Mouse (Mus musculus) gastrocnemius, postnatal 14 days (tissue): ENCODE measurements at regions not wholly inside any gene's neighbourhood (a gene's known extent, or its start where the extent isn't known, plus 50 kb on each side); places are given as distances from the start of the nearest gene placed in this dataset.

Source experiments
- DNase-seq: peaks from one replicate; pipeline ENCODE4 v3.0.0; 2021; ENCODE audit warnings: mixed read lengths
- intact Hi-C: fragments of 180-260 bp; cut with DNase I; formaldehyde crosslinking; loops from one replicate; pipeline ENCODE4 v1.15.1; 2025; ENCODE audit warnings: low total_unique reads

DNA sequence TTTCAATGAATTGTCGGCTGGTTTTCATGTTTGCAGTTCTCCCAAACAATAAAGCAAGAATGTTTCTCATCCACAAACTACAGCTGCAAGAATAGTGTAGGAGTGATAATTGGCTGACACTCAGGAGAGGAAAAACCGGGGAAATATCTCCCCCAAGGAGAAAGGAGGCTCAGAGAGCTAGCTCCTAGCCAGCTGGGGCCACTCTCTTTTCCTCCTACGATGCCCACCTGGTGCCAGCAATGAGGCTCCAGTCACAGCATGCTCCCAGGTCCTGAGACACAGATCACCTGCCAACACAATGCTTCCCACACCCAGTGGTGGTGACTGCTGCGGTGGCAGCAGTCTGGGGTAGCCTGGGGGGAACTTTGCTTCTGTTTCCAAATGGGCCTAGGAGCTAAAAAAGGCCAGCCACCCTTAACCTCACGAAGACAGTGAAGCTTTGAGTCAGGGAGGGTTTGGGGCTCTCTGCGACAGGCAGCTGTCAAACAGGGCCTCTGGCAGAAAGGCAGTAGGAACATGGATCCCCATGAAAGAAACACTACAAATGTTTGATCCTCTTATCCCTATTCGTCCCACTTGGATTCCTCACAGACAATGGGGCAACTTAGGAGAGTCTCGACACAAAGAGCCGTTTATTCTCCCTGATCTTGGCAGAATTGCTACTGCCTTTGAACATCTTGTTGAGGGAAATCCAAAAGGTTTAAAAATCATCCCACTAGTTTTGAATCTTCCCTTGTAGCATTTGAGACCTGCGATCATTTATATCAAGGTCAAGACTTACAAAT, 527.8 kb downstream of the Efnb2 start:
- DNase-seq = no peak
- intact Hi-C loops = no loop called here

DNA sequence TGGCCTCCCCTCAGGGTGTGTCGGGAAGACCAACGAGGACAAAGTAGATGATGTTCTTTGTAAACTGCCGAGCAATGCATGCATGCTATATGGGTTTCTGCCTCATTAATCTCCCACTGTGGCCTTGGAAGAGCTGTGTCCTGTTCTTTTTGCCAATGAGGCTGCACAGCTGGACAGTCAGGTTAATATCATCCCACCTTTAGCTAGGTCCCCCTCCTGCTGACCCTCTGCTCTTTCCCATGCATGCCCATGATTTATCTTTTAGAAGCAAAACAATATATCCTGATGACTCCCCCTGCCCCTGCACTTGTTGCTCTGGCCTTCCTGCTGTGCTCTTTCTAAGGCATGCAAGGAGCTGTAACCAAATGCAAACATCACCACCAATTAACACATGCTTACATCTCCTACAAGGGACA, 529.1 kb downstream of the Efnb2 start:
- DNase-seq = no peak
- intact Hi-C loops = no loop called here

DNA sequence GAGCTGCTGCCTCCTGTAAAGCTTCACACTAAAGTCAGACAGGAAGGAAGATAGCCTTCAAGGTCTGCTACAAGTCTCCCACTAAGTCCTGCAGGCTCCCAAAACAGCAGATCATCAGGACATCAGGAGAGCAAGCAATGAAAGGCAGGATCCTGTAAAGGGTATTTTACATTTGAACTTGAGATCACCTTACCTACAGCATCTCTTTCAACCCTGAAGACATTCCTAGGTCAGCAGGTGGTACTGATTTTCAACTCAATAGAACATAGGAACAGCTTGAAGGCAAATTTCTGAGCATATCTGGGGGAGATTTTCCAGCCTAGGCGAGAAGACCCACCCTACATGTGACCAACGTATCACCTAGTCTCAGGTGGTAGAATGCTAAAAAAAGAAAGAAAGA, 530.2 kb downstream of the Efnb2 start:
- no peak for DNase-seq
- intact Hi-C loops = no loop called here

DNA sequence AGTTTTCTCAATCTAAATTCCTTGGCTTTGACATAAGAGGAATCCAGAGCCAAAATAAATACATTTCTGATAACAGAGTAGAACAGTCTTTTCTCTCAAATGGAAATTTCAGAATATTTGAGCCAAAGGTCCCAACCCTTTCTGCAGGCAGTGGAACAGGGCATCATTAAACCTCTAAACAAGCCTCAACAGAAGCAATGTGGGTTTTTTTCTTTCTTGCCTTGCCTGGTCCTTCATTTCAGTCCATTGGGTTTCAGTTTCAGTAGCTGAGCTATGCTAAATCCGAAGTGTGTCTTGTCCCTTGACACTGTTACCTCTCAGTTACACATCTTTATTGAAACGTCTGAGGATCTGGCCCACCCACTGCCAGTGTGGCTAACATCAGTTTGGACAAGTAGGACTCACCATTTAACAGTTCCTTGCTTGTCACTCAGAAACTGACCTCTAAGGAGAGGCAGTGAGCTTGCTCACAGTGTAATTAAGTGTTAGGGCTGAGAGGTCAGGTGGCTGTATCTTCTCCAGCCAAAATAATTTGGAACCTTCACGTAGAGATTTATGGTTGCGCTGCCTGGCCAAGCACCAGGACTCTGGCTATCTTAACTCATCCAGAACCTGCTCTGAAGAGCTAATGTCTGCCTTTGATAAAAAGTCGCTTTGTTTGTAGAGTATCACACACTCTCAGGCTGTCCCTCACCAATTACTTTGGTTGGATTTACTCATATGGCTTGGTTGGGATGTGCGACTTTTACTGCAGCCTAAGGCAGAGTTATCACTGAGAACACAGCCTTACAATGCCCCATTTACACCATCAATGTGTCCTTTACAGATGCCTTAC, 545.2 kb downstream of the Efnb2 start:
- intact Hi-C loops = no loop called here
- no peak for DNase-seq

DNA sequence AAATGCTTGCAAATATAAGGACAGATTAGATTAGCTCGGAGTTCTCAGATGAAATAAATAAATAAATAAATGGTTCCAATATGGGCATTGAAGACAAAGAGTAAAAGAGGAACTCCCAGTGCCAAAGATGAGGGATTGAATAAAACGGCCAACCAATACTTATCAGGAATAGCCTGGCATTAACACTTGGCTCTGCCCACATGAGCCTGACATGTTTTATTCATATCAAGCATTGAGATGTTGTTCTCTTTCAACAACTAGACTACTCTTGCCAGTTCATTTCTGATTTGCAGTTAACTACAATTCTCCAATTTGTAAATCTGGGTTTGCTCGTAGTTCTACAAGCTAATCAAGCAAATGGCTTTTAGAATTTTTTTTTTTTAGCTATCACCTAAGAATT, 546.4 kb downstream of the Efnb2 start:
- DNase-seq = no peak
- intact Hi-C loops = no loop called here

DNA sequence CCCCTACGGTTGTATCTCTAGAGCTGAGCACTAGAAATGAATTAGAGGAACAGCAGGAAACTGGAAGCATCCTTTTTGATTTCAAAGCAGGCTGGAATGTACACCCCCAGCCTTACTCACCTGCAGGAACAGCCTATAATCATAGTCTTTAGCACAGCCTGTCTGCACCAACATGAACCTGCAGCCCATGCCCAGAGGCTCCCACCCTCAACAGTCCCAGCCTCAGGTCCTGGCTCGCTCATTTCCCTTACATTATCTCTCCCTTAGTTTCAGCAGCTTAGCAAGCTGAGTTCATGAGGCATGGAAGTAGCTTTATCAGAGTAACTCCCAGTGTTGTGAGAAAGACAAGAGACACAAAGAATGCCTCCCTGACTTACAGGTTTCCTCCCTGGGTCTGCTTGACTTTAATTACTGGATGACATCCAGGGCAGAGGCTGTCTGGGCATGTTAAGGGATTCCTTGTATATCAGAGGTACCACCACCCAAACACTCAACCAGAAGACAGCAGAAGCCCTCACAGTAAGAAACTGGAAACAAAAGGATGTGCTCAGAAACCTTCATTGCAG, 551.2 kb downstream of the Efnb2 start:
- intact Hi-C loops = no loop called here
- no peak for DNase-seq

DNA sequence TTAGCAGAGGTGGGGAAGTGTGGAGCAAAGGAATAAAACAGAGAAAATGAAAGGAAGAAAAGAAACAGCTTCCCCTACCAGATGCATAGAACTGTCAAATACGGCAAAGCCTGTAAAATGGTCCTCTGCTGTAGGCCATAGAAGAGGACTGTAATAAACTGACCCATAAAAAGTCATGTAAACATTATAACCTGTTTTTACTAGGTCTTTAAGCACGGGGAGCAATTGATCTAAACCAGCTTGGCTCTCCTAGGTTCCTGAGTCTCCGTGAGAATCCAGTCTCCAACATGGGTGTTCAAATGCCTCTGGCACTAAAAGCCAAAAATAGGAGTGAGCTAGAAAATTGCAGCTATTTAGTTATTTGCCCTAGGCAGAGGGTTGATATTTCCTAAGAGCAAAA, 557.5 kb downstream of the Efnb2 start:
- no peak for DNase-seq
- intact Hi-C loops = no loop called here

DNA sequence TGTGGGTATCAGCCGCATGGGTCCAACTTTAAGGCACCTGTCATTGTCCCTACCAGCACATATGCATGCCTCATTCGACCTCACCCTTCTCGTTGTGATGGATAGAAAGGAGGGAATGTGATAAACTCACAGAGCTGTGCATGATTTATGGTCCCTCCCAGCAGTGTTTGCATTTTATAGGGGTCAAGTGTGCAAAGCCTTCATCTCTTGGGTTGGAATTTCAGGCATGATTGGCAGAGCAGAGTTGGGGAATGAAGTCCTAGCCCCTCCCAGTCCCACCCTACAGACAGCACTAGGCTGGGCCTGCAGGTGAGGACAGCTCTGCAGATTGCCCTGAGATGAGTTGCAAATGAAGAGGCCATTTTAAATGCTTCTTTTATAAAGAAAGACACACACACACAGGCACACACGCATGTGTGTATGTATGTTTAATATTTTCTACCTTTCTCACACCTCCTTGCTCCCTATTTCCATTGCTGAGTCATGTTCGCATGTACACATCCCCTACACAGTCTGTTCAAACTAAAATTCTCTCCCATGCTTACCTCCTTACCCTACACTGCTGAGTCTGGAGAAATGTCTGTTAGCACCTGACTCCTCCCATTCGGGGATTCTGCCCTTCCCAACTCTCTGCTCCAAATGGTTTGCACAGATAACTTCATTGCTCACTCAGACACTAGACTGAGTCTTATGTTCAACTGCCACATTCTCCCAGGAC, 558.9 kb downstream of the Efnb2 start:
- intact Hi-C loops = no loop called here

DNA sequence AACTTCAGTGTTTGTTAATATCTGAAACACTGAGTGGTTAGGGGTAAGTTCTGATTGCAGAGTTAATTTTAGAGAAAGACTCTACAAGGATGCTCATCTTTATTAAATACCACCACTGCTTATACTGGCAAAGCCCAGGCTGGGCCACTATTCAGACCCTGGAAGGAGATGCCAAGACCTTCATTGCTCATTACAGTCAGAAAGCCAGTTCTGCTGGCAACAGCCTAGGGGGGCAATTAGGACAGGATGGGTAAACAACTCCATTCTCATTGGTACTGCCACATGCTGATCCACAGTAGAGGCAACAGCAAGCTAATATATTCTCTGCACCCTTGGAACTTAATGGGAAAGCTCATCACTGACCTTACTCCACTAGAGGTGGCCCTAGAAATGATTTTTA, 568.5 kb downstream of the Efnb2 start:
- intact Hi-C loops = no loop called here
- no peak for DNase-seq

More for the DNA sequence above, 558.9 kb downstream of the Efnb2 start:
- DNase-seq = no peak

DNA sequence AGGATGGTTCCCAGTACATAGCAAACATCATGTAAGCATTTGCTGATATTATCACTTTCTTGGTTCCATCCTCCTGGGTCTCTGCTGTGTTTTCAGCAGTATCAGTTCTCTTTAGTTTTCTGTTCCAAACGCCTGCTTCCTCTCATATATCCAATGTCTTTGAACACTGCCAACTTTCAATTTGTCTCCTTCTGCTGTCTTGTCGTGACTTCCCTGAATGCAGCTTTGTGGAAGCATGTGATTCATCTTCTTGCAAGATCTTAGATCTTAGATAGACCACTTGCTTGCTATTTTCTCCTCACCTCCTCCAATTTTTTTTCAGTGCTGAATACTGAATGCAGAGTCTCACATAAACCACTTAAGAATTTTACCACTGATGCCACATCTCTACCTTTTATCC, 576.4 kb downstream of the Efnb2 start:
- intact Hi-C loops = no loop called here
- no peak for DNase-seq

DNA sequence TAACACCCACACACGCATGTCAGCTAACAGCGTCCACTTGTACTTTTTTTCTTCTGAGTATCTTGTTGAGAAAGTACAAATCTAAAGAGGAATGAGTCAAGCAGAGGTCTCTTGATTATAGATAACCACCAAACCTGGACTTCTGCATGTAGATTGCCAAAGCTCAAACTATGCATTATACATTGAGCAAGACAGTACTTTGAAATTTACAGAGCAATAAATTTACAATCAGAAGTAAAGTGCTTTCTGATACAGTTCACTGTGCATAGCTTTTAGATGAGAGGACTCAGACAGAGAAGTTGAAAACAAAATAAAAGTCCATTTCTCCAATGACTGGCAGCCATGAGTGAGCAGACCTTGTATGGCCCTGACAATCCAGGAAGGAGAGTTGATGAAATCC, 597.0 kb downstream of the Efnb2 start:
- DNase-seq = no peak
- intact Hi-C loops = no loop called here

DNA sequence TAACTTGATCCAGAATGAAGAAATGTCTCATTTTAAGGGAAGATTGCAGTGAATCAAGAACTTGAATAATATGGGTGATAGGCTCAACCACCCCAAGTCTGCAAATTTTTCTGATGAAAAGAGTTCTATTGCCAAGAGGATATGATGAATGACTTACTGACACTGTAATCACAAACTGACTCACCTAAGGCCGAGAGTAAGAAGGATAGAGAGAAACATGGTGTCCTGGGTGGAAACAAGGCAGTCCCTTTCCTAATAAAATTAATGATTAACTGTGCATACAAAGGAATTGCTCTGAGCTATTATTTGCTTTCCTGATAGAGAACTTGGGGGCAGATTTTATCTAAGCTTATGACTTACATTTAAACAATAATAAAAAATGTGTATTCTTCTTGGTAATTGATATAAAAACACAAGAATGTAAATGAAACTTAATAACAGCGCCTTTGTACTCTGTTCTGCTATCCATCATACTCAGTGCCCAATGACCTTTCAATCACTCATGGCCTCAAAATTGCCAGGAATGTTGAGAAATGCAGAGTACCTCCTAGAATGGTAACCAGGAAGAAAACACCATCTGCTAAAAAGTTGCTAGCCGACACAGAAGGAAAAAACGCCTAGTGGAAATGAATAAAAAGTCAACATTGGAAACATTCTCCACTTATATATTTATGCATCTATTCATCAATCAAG, 606.7 kb downstream of the Efnb2 start:
- intact Hi-C loops = no loop called here
- DNase-seq = no peak

DNA sequence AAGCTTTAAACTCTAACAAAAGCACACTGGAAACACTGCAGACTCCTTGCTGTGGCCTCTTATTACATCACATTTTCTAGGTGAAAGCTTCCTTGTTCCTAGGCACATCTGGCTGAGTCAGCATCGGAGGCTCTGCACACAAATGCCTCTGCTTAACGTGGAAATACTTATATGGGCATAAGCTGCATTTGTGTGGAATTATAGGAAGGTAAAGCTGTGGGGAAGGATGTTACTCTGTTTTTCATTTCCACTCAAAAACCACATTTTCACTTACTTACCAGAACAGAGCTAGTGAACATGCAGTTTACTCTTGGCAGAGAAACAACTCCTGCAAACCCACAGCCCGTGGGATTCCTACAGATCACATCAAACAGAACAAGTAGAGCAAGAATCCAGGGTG, 609.9 kb downstream of the Efnb2 start:
- DNase-seq = no peak
- intact Hi-C loops = no loop called here

DNA sequence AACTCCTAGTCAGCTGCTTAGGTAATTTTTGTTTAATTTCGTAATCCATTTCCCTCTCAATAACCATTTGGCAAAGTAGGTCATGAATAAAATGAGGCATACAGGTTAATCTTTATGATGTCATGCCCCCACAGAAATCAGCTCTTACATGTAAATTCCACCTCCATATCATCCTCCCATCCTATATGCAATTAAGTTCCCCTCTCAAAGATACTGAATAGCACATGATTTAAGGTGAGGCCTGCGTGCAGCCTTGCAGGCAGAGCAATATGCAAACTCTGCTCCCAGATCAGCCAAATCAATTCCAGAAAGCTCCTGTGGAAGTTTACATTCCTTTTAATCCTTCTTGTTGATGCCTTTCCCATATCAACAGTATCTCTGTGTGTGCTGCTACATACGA, 610.3 kb downstream of the Efnb2 start:
- intact Hi-C loops = no loop called here
- no peak for DNase-seq

DNA sequence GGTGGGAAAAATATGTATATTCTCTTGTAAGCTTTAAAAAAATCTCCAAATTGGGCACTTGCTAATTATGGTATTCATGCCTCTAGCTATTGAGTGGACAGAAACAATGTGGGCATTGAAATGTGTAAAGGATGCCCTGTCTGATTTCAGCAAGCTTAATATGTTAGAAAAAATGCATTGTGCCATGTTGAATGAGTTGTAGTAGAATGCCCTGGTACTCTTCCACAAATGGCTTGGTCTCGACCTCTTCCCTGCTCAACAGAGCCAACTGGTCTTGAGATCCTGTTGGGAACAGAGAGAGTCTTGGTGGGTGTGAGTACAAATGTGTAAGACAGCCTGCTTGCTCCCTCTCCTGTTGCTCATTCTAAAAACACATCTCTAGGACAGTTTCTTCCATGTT, 616.1 kb downstream of the Efnb2 start:
- intact Hi-C loops = no loop called here
- DNase-seq = no peak

DNA sequence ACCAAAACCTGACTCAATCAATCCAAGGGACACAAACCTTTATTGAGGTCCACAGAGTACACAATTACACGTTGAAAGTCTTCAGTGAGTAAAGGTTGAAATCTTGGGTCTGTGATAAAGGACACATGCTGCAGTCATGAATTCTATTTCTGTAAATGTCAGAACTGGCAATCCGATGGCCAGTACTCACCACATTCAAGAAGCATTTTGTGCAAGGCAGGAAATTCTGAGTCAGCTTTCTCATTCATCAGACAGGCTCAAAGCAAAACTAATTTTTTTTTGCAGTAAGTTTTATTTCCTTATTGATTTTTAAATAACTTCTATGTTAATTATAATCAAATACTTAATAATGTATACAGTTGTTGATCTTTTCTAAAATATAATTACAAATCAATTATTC, 616.7 kb downstream of the Efnb2 start:
- intact Hi-C loops = no loop called here
- no peak for DNase-seq

DNA sequence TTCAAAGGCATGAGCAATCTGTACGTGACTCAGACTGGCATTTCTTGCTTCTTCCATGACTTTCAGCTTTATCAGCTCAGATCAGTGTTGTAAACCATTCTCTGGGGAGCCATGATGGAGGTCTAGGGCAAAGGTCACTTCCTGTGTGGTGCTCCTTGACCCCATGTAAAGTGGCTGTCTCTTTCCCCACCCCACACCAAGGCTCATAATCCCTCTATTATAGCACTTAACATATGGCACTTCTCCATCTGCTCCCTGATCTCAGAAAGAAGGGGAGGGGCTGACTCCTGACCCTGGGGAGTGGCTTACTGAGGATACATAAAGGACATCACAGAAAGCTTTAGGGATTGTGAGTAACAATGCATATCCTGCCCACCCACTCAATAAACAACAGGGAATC, 623.1 kb downstream of the Efnb2 start:
- intact Hi-C loops = no loop called here
- DNase-seq = no peak

DNA sequence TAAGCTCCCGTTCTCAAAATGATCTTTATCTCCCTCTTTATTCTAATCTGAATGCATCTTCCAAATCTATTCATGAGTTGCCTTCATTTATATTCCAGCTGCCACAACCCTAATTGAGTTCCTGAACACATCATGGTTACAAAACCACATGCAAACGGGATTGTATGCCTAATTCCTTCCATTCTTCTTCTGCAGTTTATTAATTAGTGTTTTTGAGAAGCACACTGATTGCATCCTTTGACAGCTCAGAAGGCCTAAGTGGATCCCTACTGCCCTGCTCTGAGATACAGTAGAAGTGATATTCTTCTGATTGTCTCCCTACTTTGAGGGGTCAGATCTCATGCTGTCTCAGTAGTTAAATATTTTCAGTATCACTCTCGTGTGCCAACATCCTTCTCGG, 649.9 kb downstream of the Efnb2 start:
- DNase-seq = no peak
- intact Hi-C loops = no loop called here

DNA sequence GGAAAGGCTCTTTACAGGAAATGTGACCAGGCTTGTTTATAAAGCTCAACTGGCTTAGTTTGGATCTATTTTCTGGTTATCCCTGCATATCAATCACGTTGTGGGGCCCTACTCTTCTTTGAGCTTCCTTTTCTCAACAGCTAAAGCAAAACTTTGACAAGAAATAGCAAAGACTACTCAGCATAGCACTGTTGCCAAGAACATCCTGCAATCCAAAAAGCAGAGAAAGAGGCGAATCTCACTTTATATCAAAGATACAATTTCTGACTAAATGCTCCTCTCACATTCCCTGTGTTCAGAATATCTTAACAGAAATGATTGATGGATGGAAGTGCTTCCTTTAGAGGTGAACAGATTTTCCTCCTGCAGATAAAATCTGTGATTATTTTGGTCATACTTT, 666.1 kb downstream of the Efnb2 start:
- intact Hi-C loops = no loop called here
- no peak for DNase-seq

DNA sequence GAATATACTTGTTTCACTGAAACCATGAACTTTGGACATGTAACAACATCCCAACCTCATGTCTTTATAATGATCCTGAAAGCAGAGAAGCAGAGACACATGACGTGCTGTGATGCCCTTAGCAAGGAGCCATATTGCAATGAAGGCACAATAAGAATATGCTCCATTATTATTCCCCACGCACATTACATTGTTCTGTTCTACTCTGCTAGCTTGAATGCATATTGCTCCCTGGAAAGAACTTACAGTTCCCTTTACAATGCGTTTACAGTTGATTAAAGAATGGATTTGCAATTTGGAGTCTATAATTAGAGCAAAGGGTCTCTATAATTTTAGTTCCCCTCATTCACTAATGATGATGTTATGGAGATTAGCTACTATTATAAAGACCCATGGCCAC, 672.2 kb downstream of the Efnb2 start:
- intact Hi-C loops = no loop called here
- no peak for DNase-seq
